Mouse (Mus musculus) kidney, adult 8-10 months (tissue): ENCODE measurements around the gene Gcg.

Experiments
- DNase-seq, 2 experiments: peaks; one replicate each; pipeline ENCODE4 v3.0.0; 2022

The Gcg gene

DNA sequence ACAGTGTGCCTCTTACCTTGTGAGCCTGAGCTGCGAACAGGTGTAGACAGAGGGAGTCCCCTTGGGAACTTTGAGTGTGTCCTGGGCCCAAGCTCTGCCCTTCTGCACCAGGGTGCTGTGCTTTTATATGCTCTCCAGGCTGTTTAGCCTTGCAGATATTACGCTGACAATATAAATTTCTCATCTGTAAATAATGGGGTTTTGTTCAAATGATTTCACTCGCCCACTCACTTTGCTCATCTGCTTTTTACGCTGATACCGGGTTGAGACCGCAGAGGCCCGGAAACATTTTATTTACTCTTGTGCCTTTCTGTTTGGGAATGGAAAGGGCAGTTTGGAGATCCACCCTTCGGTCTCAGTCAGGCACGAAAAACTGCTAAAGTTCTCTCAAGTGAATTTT, at the start of gene Gcg:
Gene Gcg, minus strand, starts transcription at position 101 of the 400 bp plus-strand sequence.
- DNase-seq = no peak

DNA sequence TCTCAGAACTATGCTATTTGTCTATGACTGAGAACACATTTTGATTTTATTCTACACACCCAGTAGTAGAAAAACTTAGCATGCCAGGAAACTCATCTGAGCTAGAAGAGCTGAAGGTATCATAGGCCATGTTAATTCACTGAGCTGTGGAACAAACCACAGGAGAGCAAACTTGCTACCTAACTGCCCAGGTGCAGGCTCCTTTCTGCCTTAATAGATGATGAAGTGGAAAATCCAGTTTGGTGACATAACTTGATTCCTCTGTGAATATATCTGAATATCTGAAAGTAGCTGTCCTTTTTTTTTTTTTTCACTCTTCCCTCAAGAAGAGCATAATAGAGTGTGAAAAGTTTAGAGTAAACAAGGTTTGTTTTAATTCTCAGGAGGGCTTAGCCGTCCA, 47.6 kb upstream of the Gcg start:
- peak in 1 of 2 experiments; percentile 2 for DNase-seq

DNA sequence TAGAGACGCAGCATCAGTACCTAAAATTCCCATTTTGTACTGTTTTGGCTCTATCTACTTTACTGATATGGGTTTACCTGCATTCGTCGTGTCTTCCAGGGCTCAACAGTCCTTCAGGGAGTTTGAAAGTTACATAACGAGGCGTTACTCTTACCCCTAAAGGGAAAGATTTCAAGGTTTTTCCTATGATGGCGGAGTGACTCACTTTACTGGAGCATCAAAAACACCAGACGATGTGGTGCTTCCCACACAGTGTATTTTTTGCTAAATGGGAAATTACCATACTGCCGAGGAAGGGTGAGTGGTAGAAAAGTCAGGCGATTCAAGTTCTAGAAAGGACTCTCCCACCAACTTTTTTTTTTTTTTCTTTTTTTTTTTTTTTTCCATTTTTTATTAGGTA, 42.9 kb upstream of the Gcg start:
- DNase-seq = no peak

DNA sequence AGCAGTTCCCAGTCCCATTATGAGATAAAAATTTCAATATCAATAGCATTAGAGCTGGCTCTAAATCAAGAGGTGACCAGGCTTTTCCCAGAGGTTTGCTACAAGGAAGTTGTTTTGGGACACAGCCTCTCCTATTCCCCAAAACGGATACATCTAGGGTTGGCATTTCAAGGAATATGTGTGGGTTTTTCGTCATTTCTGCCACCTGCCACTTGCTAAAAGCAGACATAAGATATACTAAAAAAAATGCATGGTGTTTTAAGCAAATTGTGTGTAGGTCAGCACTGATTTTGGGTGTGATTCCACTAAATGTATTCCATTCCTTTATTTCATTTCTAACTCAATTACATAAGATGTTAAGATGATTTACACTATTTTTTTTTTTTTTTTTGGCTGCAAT, 34.3 kb upstream of the Gcg start:
- no peak for DNase-seq

DNA sequence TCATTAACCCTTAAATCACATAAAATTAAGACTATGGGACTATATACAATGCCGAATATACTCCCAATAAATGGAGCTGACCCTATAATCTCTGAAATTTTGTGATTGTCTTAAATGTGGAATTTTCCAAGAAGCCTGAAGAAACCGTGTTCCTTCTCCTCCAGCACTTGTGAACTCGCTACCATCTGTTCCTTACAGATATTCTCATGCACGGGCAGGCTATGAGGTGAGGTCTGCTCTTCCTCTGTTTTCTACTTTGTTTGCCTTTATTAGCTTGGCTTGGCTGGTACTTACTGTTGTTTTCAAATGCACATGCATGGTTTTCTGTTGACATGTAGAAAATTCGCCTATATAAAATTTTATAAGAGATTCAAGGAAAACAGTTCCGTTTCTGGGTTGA, 31.0 kb upstream of the Gcg start:
- no peak for DNase-seq

DNA sequence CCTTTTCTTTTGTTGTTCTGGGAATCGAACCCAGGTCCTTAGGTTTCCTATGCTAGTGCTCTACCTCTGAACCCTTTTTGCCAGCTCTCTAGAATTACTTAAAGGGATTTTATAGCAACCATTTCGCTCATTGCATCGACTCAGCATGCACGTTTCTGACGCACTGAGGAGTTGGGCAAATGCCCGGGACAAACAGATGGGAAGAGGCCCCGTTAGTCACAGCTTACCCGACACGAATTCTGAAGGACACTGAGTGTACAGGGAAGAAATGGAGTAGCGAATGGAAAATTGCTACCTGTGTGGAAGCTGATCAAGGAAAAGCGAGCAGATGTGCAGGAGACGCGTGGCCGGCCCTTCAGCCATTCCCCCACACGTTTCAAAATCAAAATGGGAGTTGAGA, 30.0 kb upstream of the Gcg start:
- no peak for DNase-seq

DNA sequence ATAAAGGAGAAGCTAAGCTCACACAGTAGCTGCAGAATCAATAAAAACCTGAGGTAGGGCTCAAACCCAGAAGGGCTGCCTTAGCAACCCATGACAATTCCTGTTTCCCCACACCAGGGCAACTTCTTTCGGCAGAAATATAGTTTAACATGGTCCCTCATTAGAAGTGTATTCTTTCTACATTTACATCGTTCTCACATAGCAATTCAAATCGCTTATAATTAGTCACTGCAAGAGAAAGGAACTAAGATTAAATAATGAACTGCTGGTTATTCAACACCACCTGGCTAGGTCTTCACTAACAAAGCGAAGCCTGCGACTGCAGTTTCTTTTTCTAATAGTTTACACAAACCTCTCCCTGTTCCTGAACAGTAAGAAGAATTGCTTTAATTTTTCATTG, 23.7 kb upstream of the Gcg start:
- DNase-seq = no peak

DNA sequence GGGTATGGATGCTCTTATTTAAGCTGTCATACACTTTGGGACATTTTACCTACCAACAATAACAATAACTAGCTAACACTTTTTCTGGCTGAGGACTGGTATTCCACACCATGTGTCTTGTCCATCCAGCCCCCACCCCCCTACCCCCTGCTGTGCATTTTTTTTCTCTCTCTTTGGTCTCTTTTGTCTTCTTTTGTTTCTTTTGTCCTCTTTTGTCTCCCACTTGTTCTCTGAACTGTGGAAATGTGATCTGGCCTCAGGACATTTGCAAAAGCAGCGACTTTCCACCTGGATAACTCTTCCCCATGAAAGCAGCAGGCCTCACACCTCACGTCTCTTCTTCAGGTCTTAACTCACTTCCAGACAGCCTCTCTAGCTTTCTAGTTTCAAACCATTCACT, 23.0 kb upstream of the Gcg start:
- DNase-seq = no peak

DNA sequence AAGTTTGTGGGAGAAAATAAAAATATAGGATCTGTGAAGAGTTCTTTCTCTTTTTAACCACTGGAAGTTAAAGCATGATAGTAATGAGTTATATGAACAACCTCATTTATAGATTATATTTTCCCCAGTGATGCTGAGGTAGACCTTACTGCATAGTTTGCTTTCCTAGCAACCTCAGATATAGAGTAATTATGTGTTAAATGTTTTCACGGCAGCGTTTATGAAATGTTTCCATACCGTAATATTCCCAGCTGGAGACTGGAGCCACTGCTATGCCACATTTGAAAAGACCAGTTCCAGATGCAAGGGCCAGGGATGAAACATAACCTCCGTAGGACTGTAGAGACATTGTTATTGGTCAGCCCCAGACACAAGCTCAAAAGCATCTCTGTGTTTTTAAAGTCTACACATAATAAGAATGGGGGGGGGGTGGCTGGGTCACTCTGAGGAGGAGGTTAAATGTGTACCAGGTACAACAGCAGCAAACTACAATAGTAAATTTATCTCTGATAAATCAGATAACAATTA, 20.9 kb upstream of the Gcg start:
- DNase-seq = no peak

DNA sequence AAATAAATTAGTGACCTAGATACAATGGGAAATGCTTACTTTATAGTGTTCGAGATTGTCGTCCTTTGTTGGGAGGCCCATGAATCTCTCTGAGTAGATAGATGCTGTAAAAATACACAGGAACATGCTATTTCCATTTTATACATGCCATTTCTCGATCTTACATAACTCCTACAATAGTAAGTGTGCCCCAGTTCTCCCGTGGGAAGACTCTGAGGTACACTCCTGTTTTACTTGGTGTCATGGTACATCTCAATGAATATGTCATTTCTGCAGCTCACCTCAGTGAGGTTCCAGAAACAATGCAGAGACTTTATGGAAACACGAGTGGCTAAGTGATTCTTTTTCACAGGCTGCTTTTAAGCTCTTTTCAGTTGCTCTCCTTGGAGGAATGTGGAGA, 19.9 kb upstream of the Gcg start:
- no peak for DNase-seq

DNA sequence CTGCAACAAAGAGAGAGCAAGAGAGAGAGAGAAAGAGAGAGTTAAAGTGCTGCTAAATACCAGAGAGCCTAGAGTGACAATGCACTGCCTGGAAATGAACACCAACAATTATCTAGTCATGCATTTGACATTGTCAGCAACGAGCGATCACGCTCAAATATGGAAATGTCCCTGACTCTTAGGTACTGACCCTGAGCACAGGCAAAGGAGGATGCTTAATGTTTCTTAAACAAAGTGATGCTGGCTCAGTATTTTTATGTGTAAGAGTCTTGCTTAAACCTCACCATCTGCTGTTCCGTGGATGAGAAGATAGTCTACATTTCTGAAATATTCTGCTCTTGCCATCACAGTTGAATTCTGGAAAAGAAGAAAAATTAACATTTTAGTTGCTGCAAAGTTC, 19.1 kb upstream of the Gcg start:
- no peak for DNase-seq

DNA sequence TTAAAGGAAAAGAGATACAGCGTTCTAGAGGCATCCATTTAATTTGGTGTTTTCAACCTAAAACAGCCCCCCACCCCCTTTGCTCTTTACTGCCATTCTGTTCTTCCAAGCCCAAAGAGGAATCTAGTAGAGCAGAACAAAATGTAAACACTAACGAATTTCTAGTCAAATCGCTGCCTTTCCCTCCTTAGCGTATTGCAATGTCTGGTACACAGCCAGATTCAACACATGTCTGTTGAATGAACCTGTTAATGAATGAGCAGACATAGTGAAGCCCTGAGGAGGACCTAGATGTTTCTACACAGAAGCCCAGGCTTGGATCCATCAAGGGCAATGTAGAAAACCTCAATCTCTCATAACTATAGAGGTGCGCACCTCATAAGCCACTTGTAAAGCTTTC, 15.4 kb upstream of the Gcg start:
- no peak for DNase-seq

DNA sequence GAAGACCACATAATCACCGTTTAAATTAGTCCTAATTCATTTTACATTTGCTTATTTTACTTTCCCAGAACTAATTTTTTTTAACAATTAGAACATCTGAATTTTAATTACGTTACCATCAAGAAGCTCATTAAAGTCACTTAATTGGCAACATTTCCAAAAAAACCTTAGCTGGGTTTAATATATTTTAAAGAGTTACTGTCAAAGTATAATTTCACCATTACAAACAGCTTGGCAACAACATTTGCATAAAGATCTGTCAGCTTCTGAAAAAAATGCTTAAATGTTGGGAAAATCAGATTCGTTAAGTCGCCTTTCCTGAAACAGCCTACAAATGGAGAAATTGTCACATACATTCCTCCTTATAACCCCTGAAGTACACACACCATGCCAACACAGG, 14.6 kb upstream of the Gcg start:
- no peak for DNase-seq

DNA sequence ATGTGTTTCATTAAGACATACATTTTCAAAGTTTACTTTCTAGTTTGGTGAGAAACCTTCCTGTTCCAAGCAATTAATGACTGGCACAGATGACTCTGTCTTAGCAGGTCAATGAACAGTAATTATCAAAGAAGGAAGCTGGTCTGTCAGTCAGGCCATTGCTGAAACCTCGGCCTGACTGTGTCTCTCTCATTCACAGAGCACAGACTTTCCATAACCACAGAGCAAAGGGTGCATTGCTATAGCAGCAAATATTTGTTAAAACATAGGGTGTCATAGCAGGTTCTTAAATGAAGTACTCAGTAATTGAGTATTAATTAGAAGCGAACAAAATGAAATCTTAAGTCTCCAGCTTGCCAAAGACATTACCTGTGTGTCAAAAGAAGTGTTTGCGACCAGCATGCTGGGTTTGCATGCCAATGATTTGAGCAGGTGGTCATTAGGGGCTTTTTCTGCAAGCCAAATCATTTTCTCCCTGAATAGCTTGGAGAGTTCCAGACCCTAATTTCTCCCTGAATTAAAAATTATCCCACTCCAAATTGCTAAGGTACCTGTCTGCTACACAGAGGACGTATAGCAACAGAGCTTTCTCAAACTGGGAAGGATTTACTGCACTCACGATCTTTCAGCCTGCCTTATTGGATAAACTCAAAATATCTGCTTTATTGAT, 14.0 kb upstream of the Gcg start:
- DNase-seq = no peak

DNA sequence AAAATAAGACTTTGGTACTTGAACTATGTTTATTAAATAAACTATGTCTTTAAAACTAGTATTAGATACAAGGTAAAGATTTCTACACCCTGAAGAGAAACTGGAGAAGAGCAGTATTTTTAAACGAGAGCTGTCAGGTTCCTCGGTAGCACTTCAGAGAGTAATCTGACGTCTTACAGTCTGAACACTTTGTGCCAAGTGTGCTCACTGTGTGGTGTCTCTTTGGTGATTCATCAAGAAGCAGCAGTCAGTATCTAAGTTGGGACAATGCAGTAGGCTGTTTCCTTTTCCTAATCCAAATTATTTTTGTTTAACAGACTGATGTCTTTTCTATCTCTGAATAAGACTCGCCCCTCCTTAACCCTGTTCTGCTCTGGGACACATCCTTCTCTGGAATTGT, 12.0 kb upstream of the Gcg start:
- DNase-seq = no peak

DNA sequence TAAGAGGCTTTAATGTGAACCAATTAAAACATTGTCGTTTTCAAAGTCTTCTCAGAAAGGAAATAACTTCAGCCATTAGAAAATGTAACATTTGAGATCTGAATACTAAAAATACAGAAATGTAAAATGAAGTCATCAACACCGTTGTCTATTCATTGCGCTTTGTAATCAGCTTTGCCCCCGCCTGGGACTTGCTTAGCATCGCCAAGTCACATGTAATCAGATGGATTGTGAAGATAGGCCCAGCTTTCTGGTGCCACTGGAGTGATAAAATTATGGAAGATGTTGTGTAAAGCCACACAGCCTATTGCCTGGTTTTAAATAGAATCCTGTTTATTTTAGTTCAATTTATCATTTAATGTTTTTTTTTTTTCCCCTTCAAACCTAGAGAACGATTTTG, 6.4 kb upstream of the Gcg start:
- no peak for DNase-seq

DNA sequence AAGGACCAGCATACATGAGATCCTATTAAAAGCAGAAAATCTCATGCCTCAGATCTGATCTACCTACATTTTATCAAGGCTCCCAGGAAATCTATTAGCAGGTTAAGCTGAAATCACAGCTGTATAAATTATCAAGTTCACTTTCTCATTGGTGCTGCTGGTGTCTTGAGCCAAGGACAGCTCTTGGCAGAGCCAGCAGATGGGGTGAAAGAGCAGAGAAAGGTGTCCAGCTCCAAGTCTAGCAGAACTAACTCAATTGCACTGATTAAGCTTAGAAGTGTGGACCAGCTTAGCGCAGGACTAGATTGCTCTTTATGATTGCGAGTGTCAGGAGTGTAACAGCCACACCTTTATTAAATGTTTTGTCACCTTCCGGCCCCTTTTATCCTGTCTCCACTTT, 1.5 kb upstream of the Gcg start:
- DNase-seq = peak in 1 of 2 experiments; percentile 2

DNA sequence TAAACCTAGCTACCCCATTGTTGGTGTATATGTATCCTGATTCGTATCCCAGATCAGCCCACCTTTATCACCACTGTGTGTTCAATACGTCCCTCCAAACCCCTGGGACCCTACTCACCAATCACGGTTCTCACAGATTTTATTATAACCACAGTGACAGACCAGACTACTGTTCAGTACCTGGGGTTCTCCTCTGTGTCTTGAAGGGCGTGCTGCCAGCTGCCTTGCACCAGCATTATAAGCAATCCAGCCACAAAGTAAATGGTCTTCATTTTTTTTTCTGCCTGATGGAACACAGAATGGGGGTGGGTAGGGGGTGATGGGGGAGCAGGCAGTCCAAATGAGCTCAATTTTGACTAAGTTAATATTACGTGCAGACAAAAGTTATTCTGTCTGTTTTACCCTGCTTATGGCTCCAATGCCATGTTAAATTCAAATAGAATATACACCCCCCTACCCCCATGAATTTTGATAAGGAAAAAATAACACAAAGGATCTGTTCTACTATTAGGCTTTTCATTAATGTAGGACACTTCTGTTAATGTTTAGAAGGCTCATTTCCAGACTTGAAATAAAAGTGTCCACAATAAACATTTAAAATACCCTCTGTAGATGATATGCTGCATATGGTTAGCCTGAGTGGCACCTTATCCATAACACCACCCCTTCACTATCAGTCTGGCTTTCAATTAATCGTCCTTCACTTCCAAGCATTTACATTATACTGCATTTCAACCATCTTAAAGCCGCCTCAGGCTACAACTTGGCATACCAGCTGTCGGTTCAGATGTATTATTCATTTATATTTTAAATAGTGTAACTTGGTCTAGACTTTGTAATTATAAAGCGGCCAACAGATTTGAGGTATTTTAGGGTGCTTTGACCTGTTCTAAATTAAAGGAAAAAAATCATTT, 2.9 kb downstream of the Gcg start:
- DNase-seq = no peak

DNA sequence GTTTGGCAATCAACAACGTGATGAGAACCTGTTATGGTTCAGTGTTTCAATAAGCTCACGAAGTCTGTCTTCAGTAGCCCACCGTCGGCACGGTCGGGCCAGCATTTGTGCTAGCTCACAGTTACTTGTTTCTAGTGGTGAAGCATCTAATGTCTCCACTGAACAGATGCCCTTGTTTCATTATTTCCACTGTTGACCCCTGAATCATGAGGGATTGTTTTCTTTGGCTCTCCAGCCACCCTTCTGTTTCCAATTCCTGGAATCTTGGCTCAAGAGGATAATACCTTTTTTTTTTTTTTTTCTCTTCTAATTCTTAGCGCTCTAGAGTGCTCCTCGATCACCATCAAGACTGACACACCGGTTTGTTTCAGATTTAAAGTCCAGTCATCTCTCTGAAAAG, 13.9 kb downstream of the Gcg start:
- DNase-seq = no peak

DNA sequence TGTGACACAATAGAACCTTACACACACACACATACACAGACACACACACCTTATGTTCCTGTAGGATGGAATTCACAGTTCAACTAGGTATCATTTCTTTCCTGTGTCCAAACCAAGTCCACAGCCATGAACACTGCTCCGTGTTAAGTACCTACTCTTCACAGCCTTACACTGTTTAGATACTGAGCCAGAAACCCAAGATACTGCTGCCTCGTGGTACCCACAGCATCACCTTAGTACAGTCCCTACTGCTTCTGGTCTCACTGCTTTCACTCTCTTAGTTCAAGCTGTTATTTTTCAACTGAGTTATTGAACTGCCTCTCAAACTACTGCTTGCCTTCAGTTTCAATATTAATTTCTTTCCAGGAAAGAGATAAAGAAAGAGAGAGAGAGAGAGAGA, 20.2 kb downstream of the Gcg start:
- DNase-seq = no peak

DNA sequence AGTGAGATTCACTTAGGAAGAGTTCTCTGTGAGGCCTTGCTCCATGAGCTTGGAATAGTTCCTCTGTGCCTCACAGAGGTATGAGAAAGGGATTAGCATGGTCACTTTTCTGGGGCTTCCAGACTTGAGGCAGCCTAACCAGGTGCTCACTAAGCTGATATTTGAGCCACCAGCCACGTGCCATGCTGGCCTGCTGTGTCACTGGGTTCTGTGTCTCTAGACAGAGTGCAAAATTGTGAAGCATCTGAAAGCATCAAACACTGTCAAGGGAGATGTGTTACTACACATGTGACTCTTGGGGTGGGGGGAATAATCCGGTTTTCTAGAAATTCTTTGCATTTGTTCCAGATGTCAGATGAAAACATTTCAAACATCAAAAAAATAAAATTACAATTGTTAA, 21.3 kb downstream of the Gcg start:
- no peak for DNase-seq

DNA sequence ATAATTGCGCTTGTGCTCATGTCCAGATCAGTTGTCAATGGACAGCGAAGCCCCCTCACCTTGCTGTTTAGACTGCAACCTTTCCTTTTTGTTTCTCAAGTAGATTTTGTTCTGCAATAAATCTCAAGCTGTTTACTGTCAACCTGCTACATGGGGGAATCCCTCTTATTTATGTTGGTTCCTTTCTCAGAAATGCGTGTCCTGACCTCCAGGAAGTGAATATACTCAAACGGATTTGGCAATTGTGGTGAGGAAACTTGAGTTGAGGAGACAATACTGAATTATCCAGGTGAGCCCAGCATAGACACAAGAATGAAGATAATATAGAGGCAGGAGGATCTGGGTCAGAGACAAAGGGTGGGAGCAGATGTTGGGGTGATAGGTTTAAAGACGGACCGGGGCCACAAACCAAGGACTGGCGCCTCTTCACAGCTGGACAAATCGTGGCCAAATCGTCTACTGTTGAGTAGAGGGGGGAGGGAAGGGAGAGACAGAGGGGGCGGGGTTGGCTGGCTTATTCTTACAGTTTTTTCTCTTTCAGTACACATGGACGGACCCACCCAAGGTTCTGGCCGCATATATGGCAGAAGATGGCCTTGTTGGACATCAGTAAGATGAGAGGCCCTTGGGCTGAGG, 22.5 kb downstream of the Gcg start:
- DNase-seq = no peak

DNA sequence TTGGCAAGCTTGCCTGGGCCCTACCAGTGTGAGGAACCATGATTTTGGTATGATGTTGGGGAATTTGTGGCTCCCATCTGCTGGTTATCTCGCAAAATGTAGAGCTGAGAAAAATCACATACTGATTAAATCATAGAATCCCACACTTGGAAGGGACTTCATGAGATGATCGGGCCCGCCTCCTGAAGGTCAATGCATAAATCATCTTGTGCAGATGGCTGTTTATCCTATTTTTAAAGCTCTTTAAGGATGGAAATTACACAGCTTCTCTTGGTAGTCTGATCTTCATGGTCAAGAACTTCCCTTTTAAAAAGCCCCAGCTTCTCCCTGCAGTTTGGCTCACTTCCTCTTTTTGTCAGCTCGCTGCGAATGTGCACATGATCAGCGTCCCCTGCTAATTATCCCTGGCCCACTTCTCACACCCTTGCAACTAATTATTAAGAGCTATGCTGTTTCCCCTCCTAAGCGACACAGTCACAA, 23.2 kb downstream of the Gcg start:
- no peak for DNase-seq
